Mouse (Mus musculus): ENCODE measurements around the gene Chchd10. TPM values are rescaled to one million over a fixed set of nuclear protein-coding genes. Genes with fewer than 3 reads are reported as not detected.

Gene Chchd10
- polyA plus RNA-seq, 1 experiment = 507 TPM

- H3K27ac ChIP-seq (ENCODE audit: insufficient read depth, low read length) = no peak overlapping the region
- H3K4me1 ChIP-seq (ENCODE audit: control insufficient read depth, insufficient read depth, low read length) = peaks cover 2% of the 10 kb centered on the region; the same call in 1 of the 2 replicates
- TF ChIP-seq CTCF (IDR thresholded peaks at IDR 0.05; ENCODE audit: extremely low read depth, insufficient read depth, low read length) (no peak), POLR2A (IDR thresholded peaks at IDR 0.05; ENCODE audit: extremely low read depth, insufficient read depth, low read length) (no peak)
- no peak overlapping the region for H3K4me3 ChIP-seq (ENCODE audit: insufficient read depth, low read length)
Measured at GRCm38 (mm10) chr10:75948079-75948478, 15.1 kb downstream of the Chchd10 start.

DNA sequence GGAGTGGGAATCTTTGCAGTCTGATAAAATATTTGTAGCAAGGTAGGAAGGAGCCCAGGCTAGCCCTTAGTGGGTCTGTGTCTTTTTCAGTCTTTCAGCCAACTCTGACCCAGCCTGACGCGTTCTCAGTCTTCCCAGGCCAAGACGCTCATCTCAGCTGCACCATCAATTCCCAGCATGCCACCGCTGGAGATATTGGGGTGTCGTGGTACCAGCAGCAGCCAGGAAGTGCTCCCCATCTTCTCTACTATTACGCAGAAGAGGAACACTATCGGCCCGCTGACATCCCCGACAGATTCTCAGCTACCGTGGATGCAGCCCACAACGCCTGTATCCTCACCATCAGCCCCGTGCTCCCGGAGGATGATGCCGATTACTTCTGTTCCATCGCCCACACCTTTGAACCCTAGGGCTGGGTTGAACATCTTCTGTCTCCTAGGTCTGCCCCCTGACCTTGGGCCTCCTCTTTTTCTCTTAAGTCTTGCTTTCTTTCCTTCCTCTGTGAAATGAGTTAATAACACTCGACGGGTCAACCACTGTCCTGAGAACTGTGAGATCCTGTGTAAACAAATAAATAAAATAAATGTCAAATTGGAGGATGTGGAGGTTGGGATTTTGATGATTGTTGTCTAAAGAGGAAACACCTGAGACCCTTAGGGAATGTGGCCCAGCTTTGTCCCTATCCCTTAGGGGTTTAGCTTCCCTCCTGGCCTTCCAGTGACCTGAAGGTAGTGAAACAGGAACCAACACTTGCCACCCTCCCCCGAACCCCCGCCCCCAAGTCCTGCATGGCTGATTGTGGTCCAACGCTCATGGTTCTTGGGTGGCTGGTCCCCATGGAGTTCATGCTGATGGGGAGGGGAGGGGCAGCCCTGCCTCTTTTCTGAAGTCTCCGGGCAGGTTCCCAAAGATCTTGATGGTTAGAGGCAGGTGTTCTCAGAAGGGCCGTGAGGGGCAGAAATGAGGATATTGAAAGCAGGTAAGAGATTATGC, 16.4 kb downstream of the Chchd10 start:
- Histone ChIP-seq H3K4me3 (ENCODE audit: insufficient read depth, low read length) (no peak overlapping the region), H3K27ac (ENCODE audit: insufficient read depth, low read length) (no peak overlapping the region), H3K4me1 (ENCODE audit: control insufficient read depth, insufficient read depth, low read length) (peaks cover 2% of the 10 kb centered on the region; the same call in 1 of the 2 replicates)
- no peak for TF ChIP-seq POLR2A (IDR thresholded peaks at IDR 0.05; ENCODE audit: extremely low read depth, insufficient read depth, low read length)
- TF ChIP-seq CTCF (IDR thresholded peaks at IDR 0.05; ENCODE audit: extremely low read depth, insufficient read depth, low read length) = no peak

- Histone ChIP-seq H3K4me1 (ENCODE audit: control insufficient read depth, insufficient read depth, low read length) (peaks cover 2% of the 10 kb centered on the region; the same call in 1 of the 2 replicates), H3K4me3 (ENCODE audit: insufficient read depth, low read length) (peak overlapping the region; percentile 14), H3K27ac (ENCODE audit: insufficient read depth, low read length) (no peak overlapping the region)
- TF ChIP-seq CTCF (IDR thresholded peaks at IDR 0.05; ENCODE audit: extremely low read depth, insufficient read depth, low read length) = no peak
- no peak for TF ChIP-seq POLR2A (IDR thresholded peaks at IDR 0.05; ENCODE audit: extremely low read depth, insufficient read depth, low read length)
Measured at GRCm38 (mm10) chr10:75950791-75951210, 17.9 kb downstream of the Chchd10 start.

DNA sequence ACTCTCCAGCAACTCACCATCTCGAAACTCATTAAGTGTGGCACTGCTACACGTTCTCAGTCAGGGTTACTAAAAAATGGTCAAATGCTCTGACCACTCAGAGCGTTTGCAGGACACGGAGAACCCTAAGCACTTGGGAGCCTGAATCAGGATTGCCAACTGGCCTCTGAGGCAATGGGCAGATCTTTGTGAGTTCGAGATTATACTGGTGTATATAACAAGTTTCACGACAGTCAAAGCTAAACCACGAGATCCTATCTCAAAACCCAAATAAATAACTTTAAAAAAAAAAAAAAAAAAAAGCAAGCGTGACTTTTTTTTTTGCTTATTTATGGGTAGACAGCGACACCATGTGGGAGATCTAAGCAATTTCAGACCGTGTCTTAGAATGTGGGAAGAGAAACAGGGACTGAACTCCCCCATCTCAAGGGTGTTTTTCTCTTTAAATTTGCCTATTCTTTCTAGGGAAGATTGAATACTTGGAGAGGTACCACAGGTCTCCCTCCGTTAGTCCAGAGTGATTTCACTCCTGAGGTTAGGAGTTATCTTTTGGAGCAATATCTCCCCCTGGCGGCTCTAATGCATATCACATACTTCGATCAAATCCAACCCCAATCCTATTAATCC, 18.6 kb downstream of the Chchd10 start:
- Histone ChIP-seq H3K4me1 (ENCODE audit: control insufficient read depth, insufficient read depth, low read length) (peaks cover 2% of the 10 kb centered on the region; the same call in 1 of the 2 replicates), H3K27ac (ENCODE audit: insufficient read depth, low read length) (no peak overlapping the region), H3K4me3 (ENCODE audit: insufficient read depth, low read length) (peak overlapping the region; percentile 14)
- TF ChIP-seq CTCF (IDR thresholded peaks at IDR 0.05; ENCODE audit: extremely low read depth, insufficient read depth, low read length) (peak; percentile 40; the same call in 1 of the 2 replicates), POLR2A (IDR thresholded peaks at IDR 0.05; ENCODE audit: extremely low read depth, insufficient read depth, low read length) (no peak)

- Histone ChIP-seq H3K4me3 (ENCODE audit: insufficient read depth, low read length) (no peak within 1 kb of the TSS), H3K27ac (ENCODE audit: insufficient read depth, low read length) (no peak within 1 kb of the TSS), H3K4me1 (ENCODE audit: control insufficient read depth, insufficient read depth, low read length) (peaks cover 2% of the 10 kb centered on the region; the same call in 1 of the 2 replicates)
- no peak for TF ChIP-seq CTCF (IDR thresholded peaks at IDR 0.05; ENCODE audit: extremely low read depth, insufficient read depth, low read length)
- no peak for TF ChIP-seq POLR2A (IDR thresholded peaks at IDR 0.05; ENCODE audit: extremely low read depth, insufficient read depth, low read length)
Measured at GRCm38 (mm10) chr10:75954381-75954811, 21.5 kb downstream of the Chchd10 start, which contains the start of gene Gm5134. Gm5134 (plus strand) TSS chr10:75954514.

GRCm38 (mm10) chr10:75973846-75974245, 40.9 kb downstream of the Chchd10 start:
- Histone ChIP-seq H3K4me1 (ENCODE audit: control insufficient read depth, insufficient read depth, low read length) (no peaks in the 10 kb centered on the region), H3K27ac (ENCODE audit: insufficient read depth, low read length) (no peak overlapping the region), H3K4me3 (ENCODE audit: insufficient read depth, low read length) (no peak overlapping the region)
- TF ChIP-seq POLR2A (IDR thresholded peaks at IDR 0.05; ENCODE audit: extremely low read depth, insufficient read depth, low read length) (no peak), CTCF (IDR thresholded peaks at IDR 0.05; ENCODE audit: extremely low read depth, insufficient read depth, low read length) (no peak)

- Histone ChIP-seq H3K4me1 (ENCODE audit: control insufficient read depth, insufficient read depth, low read length) (no peaks in the 10 kb centered on the region), H3K27ac (ENCODE audit: insufficient read depth, low read length) (no peak overlapping the region), H3K4me3 (ENCODE audit: insufficient read depth, low read length) (no peak overlapping the region)
- peak; percentile 50 for TF ChIP-seq CTCF (IDR thresholded peaks at IDR 0.05; ENCODE audit: extremely low read depth, insufficient read depth, low read length)
- TF ChIP-seq POLR2A (IDR thresholded peaks at IDR 0.05; ENCODE audit: extremely low read depth, insufficient read depth, low read length) = no peak
Measured at GRCm38 (mm10) chr10:75975216-75975615, 42.3 kb downstream of the Chchd10 start.

DNA sequence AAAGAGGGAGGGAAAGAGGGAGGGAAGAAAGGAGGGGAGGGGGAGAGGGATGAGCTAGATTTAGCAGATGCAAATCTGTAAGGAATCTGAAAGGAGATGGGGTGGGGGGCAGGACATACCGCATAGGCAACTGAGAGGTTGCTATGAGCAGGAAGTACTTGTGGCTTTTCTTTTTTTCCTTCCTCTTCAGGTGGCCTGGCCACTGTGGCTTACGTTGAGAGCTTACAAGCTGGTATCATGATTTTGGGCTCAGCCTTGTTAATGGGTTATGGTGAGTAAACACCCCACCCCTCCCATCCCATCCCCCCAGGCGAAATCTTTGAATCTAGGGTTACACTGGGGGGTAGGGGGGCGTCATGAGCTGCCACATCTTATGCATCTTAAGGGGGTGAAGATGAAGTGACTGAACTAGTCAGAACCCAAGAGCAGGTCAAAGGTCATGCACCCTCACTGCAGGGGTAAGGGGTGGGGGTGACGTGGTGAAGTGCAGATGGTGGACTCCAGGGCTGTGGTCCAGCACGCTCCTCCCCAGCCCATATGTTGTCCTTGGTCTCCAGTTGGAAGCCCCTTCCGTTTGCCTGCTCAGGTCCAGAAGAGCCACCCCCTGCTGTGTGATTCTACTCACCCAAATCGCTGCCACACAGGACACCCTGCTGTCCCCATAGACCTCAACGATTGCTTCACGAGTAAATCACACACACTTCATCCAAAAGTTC, 45.3 kb downstream of the Chchd10 start:
- H3K4me1 ChIP-seq (ENCODE audit: control insufficient read depth, insufficient read depth, low read length) = no peaks in the 10 kb centered on the region
- H3K4me3 ChIP-seq (ENCODE audit: insufficient read depth, low read length) = no peak overlapping the region
- no peak overlapping the region for H3K27ac ChIP-seq (ENCODE audit: insufficient read depth, low read length)
- TF ChIP-seq POLR2A (IDR thresholded peaks at IDR 0.05; ENCODE audit: extremely low read depth, insufficient read depth, low read length) = no peak

DNA sequence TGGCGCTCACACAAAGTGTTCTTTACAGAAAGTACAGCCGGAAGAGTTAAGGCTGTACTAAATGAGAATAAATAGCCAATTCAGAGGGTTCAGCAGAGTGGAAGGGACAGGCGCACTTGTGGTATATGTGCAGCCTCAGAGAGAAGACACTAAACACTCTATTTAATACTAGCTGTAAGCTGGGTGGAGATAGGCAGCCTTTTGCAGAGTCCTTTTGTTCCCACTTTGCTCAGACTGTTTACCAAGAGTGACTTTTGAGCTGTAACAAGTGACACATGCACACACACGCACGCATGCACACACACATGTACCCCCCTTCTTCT, 45.9 kb downstream of the Chchd10 start:
- no peak overlapping the region for H3K27ac ChIP-seq (ENCODE audit: insufficient read depth, low read length)
- no peaks in the 10 kb centered on the region for H3K4me1 ChIP-seq (ENCODE audit: control insufficient read depth, insufficient read depth, low read length)
- no peak overlapping the region for H3K4me3 ChIP-seq (ENCODE audit: insufficient read depth, low read length)
- no peak for TF ChIP-seq CTCF (IDR thresholded peaks at IDR 0.05; ENCODE audit: extremely low read depth, insufficient read depth, low read length)

All from cortical plate, adult 2 months (tissue).